Mouse (Mus musculus): ENCODE measurements around the gene Cers2. TPM values are rescaled to one million over a fixed set of nuclear protein-coding genes. Genes with fewer than 3 reads are reported as not detected.

Cers2 gene
- polyA plus RNA-seq, 1 experiment from 2014 or later = 118 TPM

DNA sequence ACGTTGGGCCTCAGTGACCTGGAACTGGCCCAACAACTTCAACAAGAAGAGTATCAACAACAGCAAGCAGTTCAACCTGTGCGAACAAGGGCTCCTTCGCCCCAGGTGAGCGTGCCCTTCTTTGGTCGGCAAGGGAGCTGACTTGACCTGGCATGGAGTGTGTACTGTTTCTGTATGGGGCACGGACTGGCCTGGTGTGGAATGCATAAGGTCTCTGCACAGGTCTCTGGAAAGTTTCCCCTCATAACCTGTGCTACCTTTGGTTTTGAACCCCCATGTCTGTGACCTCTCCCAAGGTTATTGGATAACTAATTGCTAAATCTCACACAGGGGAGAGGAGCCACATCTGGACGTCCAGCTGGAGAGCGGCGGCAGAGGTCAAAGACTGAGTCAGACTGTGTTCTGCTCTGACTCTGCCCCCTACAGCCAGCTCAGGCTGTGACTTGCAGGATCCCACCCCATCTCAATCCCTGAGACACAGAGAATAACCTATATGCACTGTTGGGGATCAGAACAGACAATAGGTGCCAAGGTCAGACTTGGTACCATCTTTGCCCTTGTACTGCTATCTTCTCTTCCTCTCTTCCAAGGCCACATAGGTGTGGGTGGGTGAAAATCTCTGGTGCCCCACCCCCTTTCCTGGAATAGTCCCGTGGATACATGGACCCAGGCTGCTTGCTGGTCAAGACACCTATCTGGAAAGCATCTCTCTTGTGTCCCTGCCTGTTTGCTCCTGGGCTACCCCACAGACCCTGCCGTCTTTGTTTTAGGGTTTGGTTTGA lies 19.1 kb upstream of the Cers2 start:
- Histone ChIP-seq H3K27me3 (ENCODE audit: control insufficient read depth, insufficient read depth, low read length) (no peaks in the 10 kb centered on the region), H3K4me2 (ENCODE audit: low read length) (no peak overlapping the region), H3K4me3 (ENCODE audit: control insufficient read depth in 1 of 2, insufficient read depth in 1 of 2, low read depth in 1 of 2, low read length in 2 of 2) (no peak overlapping the region), H3K4me1 (ENCODE audit: control insufficient read depth in 2 of 2, insufficient read depth in 2 of 2, low read length in 2 of 2) (peaks cover 3 to 8% of the 10 kb centered on the region in 2 experiments; a peak in 2 of 4 replicates), H3K9me3 (ENCODE audit: control insufficient read depth, low read length) (no peaks in the 10 kb centered on the region), H3K9ac (ENCODE audit: low read length) (no peak overlapping the region), H3K27ac (replicated peaks in 1 of 2; ENCODE audit: control insufficient read depth in 1 of 2, insufficient read depth in 1 of 2, low read depth in 2 of 2, low read length in 2 of 2) (0 out of 4 replicates have a peak overlapping the region, but pooled peaks of 1 of the 2 experiments have one; percentile 15), H3K36me3 (ENCODE audit: control insufficient read depth, insufficient read depth, low read length) (peaks cover 50% of the 10 kb centered on the region)
- no peak for ATAC-seq (ENCODE audit: insufficient number of reproducible peaks, insufficient read depth, low FRiP score, low read depth)
- WGBS = 79% methylated on average over 11 of the region's 11 CpGs

DNA sequence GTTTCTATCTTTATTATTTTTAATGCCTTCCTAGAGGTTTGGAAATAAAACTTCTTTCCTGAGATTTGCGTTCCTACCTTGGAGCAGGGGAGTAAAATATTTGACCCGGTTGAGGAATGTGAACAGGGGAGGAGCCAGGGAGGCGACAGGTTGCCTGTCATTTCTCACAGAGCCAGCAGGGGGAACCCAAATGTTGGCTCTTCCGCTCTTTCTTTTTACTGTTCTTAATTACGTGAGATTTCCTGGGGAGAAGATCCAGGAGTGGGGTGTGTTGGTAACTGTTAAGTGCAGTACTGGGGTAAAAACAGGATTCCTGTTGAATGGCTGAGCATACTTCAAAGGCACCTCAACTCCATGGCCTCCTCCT lies 18.5 kb upstream of the Cers2 start:
- Histone ChIP-seq H3K9me3 (ENCODE audit: control insufficient read depth, low read length) (no peaks in the 10 kb centered on the region), H3K9ac (ENCODE audit: low read length) (no peak overlapping the region), H3K36me3 (ENCODE audit: control insufficient read depth, insufficient read depth, low read length) (peaks cover 44% of the 10 kb centered on the region), H3K4me2 (ENCODE audit: low read length) (no peak overlapping the region), H3K27me3 (ENCODE audit: control insufficient read depth, insufficient read depth, low read length) (no peaks in the 10 kb centered on the region), H3K27ac (replicated peaks in 1 of 2; ENCODE audit: control insufficient read depth in 1 of 2, insufficient read depth in 1 of 2, low read depth in 2 of 2, low read length in 2 of 2) (0 out of 4 replicates have a peak overlapping the region, but pooled peaks of 1 of the 2 experiments have one; percentile 15), H3K4me3 (ENCODE audit: control insufficient read depth in 1 of 2, insufficient read depth in 1 of 2, low read depth in 1 of 2, low read length in 2 of 2) (no peak overlapping the region), H3K4me1 (ENCODE audit: control insufficient read depth in 2 of 2, insufficient read depth in 2 of 2, low read length in 2 of 2) (peaks cover 3 to 8% of the 10 kb centered on the region in 2 experiments; a peak in 2 of 4 replicates)
- WGBS = 12% methylated on average over 5 of the region's 5 CpGs
- ATAC-seq (ENCODE audit: insufficient number of reproducible peaks, insufficient read depth, low FRiP score, low read depth) = no peak; the same call in 1 of the 2 replicates

DNA sequence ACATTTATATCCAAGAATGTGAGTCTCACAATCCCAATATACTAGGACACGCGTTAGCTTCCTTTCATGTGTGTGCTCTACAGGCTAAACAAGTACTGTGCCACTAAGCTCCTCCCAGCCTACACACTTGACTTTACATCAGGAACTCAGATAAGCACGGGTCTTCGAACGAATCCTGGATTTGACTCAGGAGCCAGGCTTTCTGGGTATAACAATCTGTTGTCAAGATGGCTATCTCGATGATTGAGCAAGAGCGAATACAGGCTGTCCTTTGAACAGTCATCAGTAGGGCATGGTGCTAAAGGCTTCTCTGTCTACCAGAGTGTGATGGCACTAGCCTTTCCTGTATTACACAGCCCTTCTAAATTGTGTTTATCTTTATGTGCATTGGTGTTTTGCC lies 16.6 kb upstream of the Cers2 start:
- H3K27me3 ChIP-seq (ENCODE audit: control insufficient read depth, insufficient read depth, low read length) = no peaks in the 10 kb centered on the region
- 48% methylated on average over 7 of the region's 7 CpGs for WGBS
- ATAC-seq (ENCODE audit: insufficient number of reproducible peaks, insufficient read depth, low FRiP score, low read depth) = no peak
- no peak overlapping the region for H3K27ac ChIP-seq (replicated peaks in 1 of 2; ENCODE audit: control insufficient read depth in 1 of 2, insufficient read depth in 1 of 2, low read depth in 2 of 2, low read length in 2 of 2)
- H3K9ac ChIP-seq (ENCODE audit: low read length) = no peak overlapping the region
- peaks cover 27% of the 10 kb centered on the region for H3K36me3 ChIP-seq (ENCODE audit: control insufficient read depth, insufficient read depth, low read length)
- no peak overlapping the region for H3K4me3 ChIP-seq (ENCODE audit: control insufficient read depth in 1 of 2, insufficient read depth in 1 of 2, low read depth in 1 of 2, low read length in 2 of 2)
- H3K4me2 ChIP-seq (ENCODE audit: low read length) = no peak overlapping the region
- peaks cover 3 to 8% of the 10 kb centered on the region in 2 experiments; a peak in 2 of 4 replicates for H3K4me1 ChIP-seq (ENCODE audit: control insufficient read depth in 2 of 2, insufficient read depth in 2 of 2, low read length in 2 of 2)
- no peaks in the 10 kb centered on the region for H3K9me3 ChIP-seq (ENCODE audit: control insufficient read depth, low read length)

DNA sequence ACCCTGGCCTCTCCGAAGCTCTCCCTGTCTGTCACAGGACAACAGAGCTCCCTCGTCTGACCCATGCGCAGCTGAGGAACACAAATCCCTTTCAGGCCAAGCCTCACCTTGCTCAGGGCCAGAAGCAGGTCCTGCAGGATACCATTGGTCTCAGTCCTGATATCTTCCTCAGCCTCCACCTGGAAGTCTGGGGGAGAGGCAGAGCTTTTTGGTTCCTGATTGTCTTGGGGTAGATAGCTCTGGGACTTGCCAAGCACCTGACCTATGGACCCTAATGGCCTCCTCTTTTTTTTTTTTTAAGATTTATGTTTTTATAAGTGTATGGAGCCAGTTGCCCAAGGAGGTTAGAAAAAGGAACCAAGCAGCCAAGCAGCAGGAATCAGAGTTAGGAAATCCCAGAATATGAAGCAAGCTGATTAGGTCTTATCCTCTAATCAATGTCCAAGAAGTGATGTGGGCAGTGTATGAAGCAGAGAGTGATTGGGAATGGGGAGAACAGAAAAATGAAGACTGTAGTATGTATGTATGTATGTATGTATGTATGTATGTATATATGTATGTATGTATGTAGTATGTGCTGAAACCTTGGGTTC lies 13.3 kb upstream of the Cers2 start:
- Histone ChIP-seq H3K4me3 (ENCODE audit: control insufficient read depth in 1 of 2, insufficient read depth in 1 of 2, low read depth in 1 of 2, low read length in 2 of 2) (no peak overlapping the region), H3K4me1 (ENCODE audit: control insufficient read depth in 2 of 2, insufficient read depth in 2 of 2, low read length in 2 of 2) (peaks cover 3 to 4% of the 10 kb centered on the region in 2 experiments), H3K9me3 (ENCODE audit: control insufficient read depth, low read length) (no peaks in the 10 kb centered on the region), H3K27me3 (ENCODE audit: control insufficient read depth, insufficient read depth, low read length) (no peaks in the 10 kb centered on the region), H3K9ac (ENCODE audit: low read length) (no peak overlapping the region), H3K27ac (replicated peaks in 1 of 2; ENCODE audit: control insufficient read depth in 1 of 2, insufficient read depth in 1 of 2, low read depth in 2 of 2, low read length in 2 of 2) (no peak overlapping the region), H3K4me2 (ENCODE audit: low read length) (no peak overlapping the region), H3K36me3 (ENCODE audit: control insufficient read depth, insufficient read depth, low read length) (no peaks in the 10 kb centered on the region)
- no peak for ATAC-seq (ENCODE audit: insufficient number of reproducible peaks, insufficient read depth, low FRiP score, low read depth)
- 73% methylated on average over 3 of the region's 3 CpGs for WGBS

DNA sequence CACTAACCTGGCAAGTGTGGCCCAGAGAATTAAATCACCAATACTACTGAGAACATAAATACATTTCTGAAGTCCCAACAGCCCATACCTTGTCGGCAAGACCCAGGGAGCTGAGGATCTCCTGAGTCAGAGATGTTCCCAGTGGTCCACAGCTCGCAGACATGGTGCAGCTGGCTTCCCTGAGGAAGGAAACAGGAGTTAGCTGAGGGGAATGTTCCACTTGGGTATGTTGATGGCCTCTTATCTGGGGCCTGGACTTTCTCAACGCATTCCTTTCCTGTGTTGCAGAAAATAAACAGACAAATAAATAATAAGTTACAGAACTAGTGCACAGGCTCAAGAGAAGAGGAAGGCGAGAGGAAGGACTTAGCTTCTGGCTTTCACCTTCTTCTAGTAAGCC lies 8.3 kb upstream of the Cers2 start:
- ATAC-seq (ENCODE audit: insufficient number of reproducible peaks, insufficient read depth, low FRiP score, low read depth) = no peak
- Histone ChIP-seq H3K4me1 (ENCODE audit: control insufficient read depth in 2 of 2, insufficient read depth in 2 of 2, low read length in 2 of 2) (peaks cover 5 to 10% of the 10 kb centered on the region in 2 experiments; a peak in 3 of 4 replicates), H3K9me3 (ENCODE audit: control insufficient read depth, low read length) (no peaks in the 10 kb centered on the region), H3K36me3 (ENCODE audit: control insufficient read depth, insufficient read depth, low read length) (no peaks in the 10 kb centered on the region), H3K4me2 (ENCODE audit: low read length) (no peak overlapping the region), H3K4me3 (ENCODE audit: control insufficient read depth in 1 of 2, insufficient read depth in 1 of 2, low read depth in 1 of 2, low read length in 2 of 2) (no peak overlapping the region), H3K27ac (replicated peaks in 1 of 2; ENCODE audit: control insufficient read depth in 1 of 2, insufficient read depth in 1 of 2, low read depth in 2 of 2, low read length in 2 of 2) (no peak overlapping the region), H3K27me3 (ENCODE audit: control insufficient read depth, insufficient read depth, low read length) (no peaks in the 10 kb centered on the region), H3K9ac (ENCODE audit: low read length) (no peak overlapping the region)
- WGBS = 22% methylated on average over 4 of the region's 4 CpGs

DNA sequence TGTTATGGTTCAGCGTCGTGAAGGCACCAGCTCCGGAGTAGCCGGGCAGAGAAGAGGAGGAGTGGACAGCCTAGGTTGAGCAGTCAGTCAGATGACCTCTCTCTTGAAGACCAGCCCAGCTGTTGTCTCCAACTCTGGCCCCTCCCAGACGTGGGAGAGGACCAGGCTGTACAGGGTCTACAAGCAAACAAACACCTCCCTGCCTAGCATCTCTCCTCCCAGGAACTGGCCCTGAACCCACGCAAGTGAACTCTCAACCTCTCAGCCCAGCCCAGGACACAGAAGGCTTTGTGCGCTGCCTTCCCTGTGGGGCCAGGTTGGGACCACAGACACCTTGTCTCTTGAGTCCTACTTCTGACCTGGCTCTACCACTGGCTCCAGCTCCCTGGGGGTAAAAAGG lies 7.5 kb upstream of the Cers2 start, which contains the start of gene Anxa9:
Anxa9 (minus strand) TSS at position 77 of the 400 bp plus-strand sequence.
- ATAC-seq (ENCODE audit: insufficient number of reproducible peaks, insufficient read depth, low FRiP score, low read depth) = no peak
- Histone ChIP-seq H3K4me1 (ENCODE audit: control insufficient read depth in 2 of 2, insufficient read depth in 2 of 2, low read length in 2 of 2) (peaks cover 5 to 10% of the 10 kb centered on the region in 2 experiments; a peak in 3 of 4 replicates), H3K27ac (replicated peaks in 1 of 2; ENCODE audit: control insufficient read depth in 1 of 2, insufficient read depth in 1 of 2, low read depth in 2 of 2, low read length in 2 of 2) (no peak within 1 kb of the TSS), H3K4me2 (ENCODE audit: low read length) (no peak within 1 kb of the TSS), H3K9me3 (ENCODE audit: control insufficient read depth, low read length) (no peaks in the 10 kb centered on the region), H3K27me3 (ENCODE audit: control insufficient read depth, insufficient read depth, low read length) (no peaks in the 10 kb centered on the region), H3K36me3 (ENCODE audit: control insufficient read depth, insufficient read depth, low read length) (no peaks in the 10 kb centered on the region), H3K4me3 (ENCODE audit: control insufficient read depth in 1 of 2, insufficient read depth in 1 of 2, low read depth in 1 of 2, low read length in 2 of 2) (no peak within 1 kb of the TSS), H3K9ac (ENCODE audit: low read length) (no peak within 1 kb of the TSS)
- WGBS = 50% methylated on average over 7 of the region's 7 CpGs

DNA sequence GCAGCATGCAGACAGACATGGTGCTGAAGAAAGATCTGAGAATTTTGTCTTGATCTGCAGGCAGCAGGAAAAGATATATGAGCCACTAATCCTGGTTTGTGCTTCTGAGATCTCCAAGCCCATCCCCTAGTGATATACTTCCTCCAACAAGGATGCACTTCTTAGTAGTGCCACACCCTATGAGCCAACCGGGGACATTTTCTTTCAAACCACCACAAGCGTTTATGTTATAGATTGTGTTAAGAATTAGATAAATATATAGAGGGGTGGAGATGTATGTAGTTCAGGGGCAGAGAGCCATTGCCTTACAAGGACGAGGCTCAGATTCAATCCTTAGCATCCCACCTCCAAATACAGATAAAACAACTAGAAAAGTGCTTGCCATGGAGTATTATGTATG lies 4.1 kb upstream of the Cers2 start:
- no peaks in the 10 kb centered on the region for H3K9me3 ChIP-seq (ENCODE audit: control insufficient read depth, low read length)
- H3K4me1 ChIP-seq (ENCODE audit: control insufficient read depth in 2 of 2, insufficient read depth in 2 of 2, low read length in 2 of 2) = peaks cover 5 to 10% of the 10 kb centered on the region in 2 experiments; a peak in 3 of 4 replicates
- H3K36me3 ChIP-seq (ENCODE audit: control insufficient read depth, insufficient read depth, low read length) = no peaks in the 10 kb centered on the region
- H3K9ac ChIP-seq (ENCODE audit: low read length) = no peak overlapping the region
- no peak overlapping the region for H3K27ac ChIP-seq (replicated peaks in 1 of 2; ENCODE audit: control insufficient read depth in 1 of 2, insufficient read depth in 1 of 2, low read depth in 2 of 2, low read length in 2 of 2)
- no peak for ATAC-seq (ENCODE audit: insufficient number of reproducible peaks, insufficient read depth, low FRiP score, low read depth)
- H3K4me2 ChIP-seq (ENCODE audit: low read length) = no peak overlapping the region
- no peak overlapping the region for H3K4me3 ChIP-seq (ENCODE audit: control insufficient read depth in 1 of 2, insufficient read depth in 1 of 2, low read depth in 1 of 2, low read length in 2 of 2)
- no peaks in the 10 kb centered on the region for H3K27me3 ChIP-seq (ENCODE audit: control insufficient read depth, insufficient read depth, low read length)
- WGBS = 54% methylated on average over 3 of the region's 3 CpGs
